Mouse (Mus musculus) MEL-GATA-1-ER (cell line): ENCODE measurements around the gene Mcee.

Experiments
- DNase-seq: peaks from one replicate; pipeline ENCODE4 v3.0.0-alpha.2; 2012; ENCODE audit warnings: low read depth; ENCODE audit errors: extremely low read depth

Gene Mcee

DNA sequence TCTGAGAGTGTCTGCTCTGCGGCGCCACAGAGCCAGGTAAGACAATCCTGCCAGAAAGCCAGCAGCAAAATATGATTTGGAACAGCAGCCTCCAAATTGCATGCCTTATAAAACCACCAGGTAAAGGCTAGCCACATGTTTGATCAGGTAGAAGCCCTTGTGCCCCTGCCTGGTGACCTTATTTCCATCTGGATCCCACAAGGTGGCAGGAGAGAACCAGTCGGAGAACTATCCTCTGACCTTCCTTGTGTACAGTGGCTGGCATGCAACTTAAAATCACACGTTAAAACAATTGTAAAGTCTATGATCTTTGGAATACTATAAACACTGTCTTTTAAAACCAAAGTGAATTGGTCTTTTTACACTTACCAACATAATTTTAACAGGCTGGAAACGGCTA, 32.5 kb downstream of the Mcee start:
- DNase-seq, result no peak

- DNase-seq, result no peak
Observed at GRCm38 (mm10) chr7:64439595-64440518, 47.5 kb downstream of the Mcee start.

DNA sequence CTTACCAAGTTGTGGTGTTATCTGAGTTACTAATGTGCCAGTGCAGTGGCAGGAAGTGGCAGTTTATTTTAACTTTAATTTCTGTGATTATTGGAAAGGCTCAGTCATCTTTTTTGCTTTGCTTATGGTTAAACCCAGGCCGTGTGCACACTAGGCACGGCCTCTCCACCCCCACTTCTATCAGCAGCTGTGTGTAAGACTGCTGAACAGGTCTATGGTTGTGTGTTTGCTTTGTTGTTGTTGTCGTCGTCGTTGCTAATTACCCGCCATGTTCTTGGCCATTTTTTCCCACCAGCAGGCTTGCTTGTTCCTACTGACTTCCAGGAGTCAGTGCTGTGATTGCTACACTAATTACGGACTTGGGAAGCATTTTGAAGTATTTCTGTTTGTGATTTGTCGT, 48.1 kb downstream of the Mcee start:
- no peak for DNase-seq

- no peak for DNase-seq
Observed at GRCm38 (mm10) chr7:64450631-64451030, 58.2 kb downstream of the Mcee start.

- no peak for DNase-seq
Observed at GRCm38 (mm10) chr7:64451441-64451840, 59.0 kb downstream of the Mcee start.

DNA sequence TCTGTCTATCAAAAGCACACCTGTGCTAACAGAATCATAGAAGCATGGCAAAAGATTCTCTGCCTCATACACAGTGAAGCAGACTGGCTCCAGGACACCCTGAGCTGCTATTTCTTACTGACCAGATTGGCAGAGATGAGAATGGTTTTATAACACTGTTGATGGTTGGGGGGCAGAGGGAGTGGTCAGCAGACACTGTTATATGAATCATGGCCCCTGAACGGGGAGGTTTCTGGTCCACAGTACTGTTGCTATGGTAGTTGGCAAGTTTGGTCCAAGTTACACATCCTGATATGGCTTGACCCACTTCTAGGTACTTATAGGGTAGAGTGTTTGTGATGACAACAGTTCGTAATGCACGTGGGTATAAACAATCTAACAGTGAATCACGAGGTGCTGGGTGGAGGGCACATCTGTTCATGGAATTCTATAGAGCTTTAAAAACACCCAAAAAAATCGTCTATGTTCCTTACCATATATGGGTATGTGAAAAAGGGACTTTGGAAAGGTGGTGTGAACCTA, 59.5 kb downstream of the Mcee start:
- no peak for DNase-seq

DNA sequence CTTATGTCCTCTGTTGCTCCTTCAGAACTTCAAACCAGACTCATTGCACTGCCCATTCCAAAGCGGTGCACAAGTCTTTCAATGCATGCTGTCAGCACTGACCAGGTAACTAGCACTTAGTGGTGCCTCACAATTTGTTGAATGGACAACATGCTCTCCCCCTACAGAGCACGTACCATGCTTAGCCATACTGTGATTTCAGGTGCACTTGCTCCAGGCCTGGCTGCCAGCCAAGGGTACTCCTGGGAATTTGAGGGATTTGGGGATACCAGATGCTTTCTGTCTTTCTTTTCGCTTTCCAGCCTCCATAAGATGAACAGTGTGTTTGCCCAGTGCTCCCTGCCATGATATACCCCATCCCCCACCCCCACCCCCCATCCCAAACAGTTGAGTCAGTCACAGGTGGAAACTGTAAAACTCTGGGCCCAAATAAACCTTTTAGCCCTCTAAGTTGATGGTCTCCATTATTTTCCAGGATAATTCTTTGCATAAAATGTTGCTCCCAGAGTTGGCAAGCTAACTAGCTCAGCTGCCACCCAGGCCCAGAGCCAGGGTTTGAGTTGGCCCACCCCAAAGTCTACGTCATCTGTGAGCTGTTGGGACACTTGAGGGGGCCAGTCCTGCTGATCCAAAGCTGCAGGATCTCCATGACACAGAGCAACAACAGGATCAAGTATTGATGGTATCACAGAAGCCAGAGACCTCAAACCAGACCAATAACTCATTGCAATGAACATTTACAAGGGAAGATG, 60.2 kb downstream of the Mcee start:
- no peak for DNase-seq

GRCm38 (mm10) chr7:64456176-64456575, 63.8 kb downstream of the Mcee start:
- no peak for DNase-seq

DNA sequence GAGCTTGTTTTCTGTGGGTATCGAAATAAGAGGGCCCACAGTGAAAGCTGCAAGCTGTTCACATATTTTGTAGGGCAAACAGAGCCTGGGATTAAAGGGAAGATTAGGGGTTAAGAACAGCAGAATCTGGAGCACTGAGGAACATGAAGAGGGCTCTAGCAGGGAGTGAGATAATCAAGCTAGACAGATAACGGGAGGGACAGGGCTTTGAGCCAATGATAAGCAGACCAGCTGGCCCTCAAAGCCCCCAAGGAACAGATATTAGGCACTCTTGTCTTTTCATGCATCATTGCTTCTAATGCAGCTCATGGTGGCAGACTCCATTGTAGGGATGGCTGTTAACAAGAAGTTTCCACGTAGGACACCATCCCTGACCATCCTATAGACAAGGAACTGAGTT, 64.3 kb downstream of the Mcee start:
- DNase-seq, result no peak

DNA sequence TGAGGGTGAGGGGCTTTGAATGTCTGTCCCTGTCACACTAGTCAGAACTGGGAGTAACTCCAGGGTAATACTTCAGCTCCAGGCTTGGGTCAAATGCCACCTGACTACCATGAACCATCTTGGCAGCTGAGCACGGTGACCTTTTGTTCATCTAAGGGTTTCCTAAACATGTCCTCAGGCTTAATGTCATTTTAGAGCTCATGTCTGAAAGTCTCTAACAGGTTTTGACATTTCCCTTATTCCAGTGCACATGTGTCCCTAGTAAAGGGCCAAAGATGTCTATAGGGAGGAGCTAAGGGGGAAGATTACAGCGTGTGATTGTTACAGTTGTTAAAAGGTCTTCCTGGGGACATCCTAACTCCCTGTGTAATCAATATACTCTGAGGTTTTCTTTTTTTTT, 65.4 kb downstream of the Mcee start:
- no peak for DNase-seq
